Mouse (Mus musculus) heart, postnatal 25 days (tissue): ENCODE results near the gene Kcnmb3. TPM values are rescaled to one million over a fixed set of nuclear protein-coding genes. Genes with fewer than 3 reads are reported as not detected.

ENCODE experiments used
- DNase-seq: peaks from one replicate; pipeline ENCODE4 v3.0.0; 2022; ENCODE audit warnings: low spot score
- intact Hi-C: fragments of 180-260 bp; cut with DNase I; formaldehyde crosslinking; loops from one replicate; pipeline ENCODE4 v1.15.1; 2025
- total RNA-seq, 2 experiments: library from RNA; stranded (reverse); gene quantifications; 2 replicates each; pipeline ENCODE4 v1.2.3; 2021

Gene Kcnmb3
- total RNA-seq, 2 experiments from 2014 or later = 0.29 TPM; not detected in 1

GRCm38 (mm10) chr3:32495856-32496710, 4.1 kb upstream of the Kcnmb3 start:
- no peak for DNase-seq
- intact Hi-C loops = no loop called here

- intact Hi-C loops = no loop called here
- no peak for DNase-seq
Observed at GRCm38 (mm10) chr3:32495088-32495770, 3.2 kb upstream of the Kcnmb3 start.

- no peak for DNase-seq
- intact Hi-C loops = loop anchor here (5.0 kb wide), 1 partner anchor 62 kb away; no protein-coding TSS in a partner anchor
Observed at GRCm38 (mm10) chr3:32494387-32495087, 2.5 kb upstream of the Kcnmb3 start.

- intact Hi-C loops = loop anchor here (5.0 kb wide), 1 partner anchor 59 kb away; no protein-coding TSS in a partner anchor
- no peak for DNase-seq
Observed at GRCm38 (mm10) chr3:32490928-32491315, 1.1 kb downstream of the Kcnmb3 start.

- DNase-seq = no peak
- intact Hi-C loops = loop anchor here (5.0 kb wide), 1 partner anchor 58 kb away; no protein-coding TSS in a partner anchor
Observed at GRCm38 (mm10) chr3:32490076-32490927, 1.7 kb downstream of the Kcnmb3 start.

GRCm38 (mm10) chr3:32488172-32488571, 3.9 kb downstream of the Kcnmb3 start:
- DNase-seq = no peak

GRCm38 (mm10) chr3:32486543-32486942, 5.5 kb downstream of the Kcnmb3 start:
- DNase-seq = no peak
- intact Hi-C loops = no loop called here

More at GRCm38 (mm10) chr3:32488172-32488571, 3.9 kb downstream of the Kcnmb3 start:
- intact Hi-C loops = no loop called here

- intact Hi-C loops = no loop called here
Observed at GRCm38 (mm10) chr3:32483035-32483434, 9.0 kb downstream of the Kcnmb3 start.

GRCm38 (mm10) chr3:32479961-32480360, 12.1 kb downstream of the Kcnmb3 start:
- intact Hi-C loops = no loop called here
- no peak for DNase-seq

More at GRCm38 (mm10) chr3:32483035-32483434, 9.0 kb downstream of the Kcnmb3 start:
- DNase-seq = no peak

- intact Hi-C loops = loop anchor here (5.0 kb wide), 1 partner anchor 34 kb away; no protein-coding TSS in a partner anchor
- no peak for DNase-seq
Observed at GRCm38 (mm10) chr3:32473184-32473583, 18.8 kb downstream of the Kcnmb3 start.

GRCm38 (mm10) chr3:32472191-32472900, 19.7 kb downstream of the Kcnmb3 start:
- DNase-seq = peak; percentile 14
- intact Hi-C loops = loop anchor here (5.0 kb wide), 1 partner anchor 35 kb away; no protein-coding TSS in a partner anchor

- intact Hi-C loops = loop anchor here (5.0 kb wide), 1 partner anchor 36 kb away; no protein-coding TSS in a partner anchor
- no peak for DNase-seq
Observed at GRCm38 (mm10) chr3:32471098-32471497, 20.9 kb downstream of the Kcnmb3 start.

- DNase-seq = no peak
- intact Hi-C loops = loop anchor here (5.0 kb wide), 1 partner anchor 37 kb away; no protein-coding TSS in a partner anchor
Observed at GRCm38 (mm10) chr3:32470449-32470848, 21.6 kb downstream of the Kcnmb3 start.

- no peak for DNase-seq
- intact Hi-C loops = no loop called here
Observed at GRCm38 (mm10) chr3:32468411-32468810, 23.6 kb downstream of the Kcnmb3 start.

- no peak for DNase-seq
- intact Hi-C loops = no loop called here
Observed at GRCm38 (mm10) chr3:32467321-32467720, 24.7 kb downstream of the Kcnmb3 start.

- DNase-seq = no peak
Observed at GRCm38 (mm10) chr3:32459777-32460176, 32.3 kb downstream of the Kcnmb3 start.

GRCm38 (mm10) chr3:32454329-32455021, 37.6 kb downstream of the Kcnmb3 start:
- intact Hi-C loops = loop anchor here (5.0 kb wide), 2 partner anchors 57 to 117 kb away; partner anchors contain the start of gene Pik3ca

More at GRCm38 (mm10) chr3:32459777-32460176, 32.3 kb downstream of the Kcnmb3 start:
- intact Hi-C loops = loop anchor here (2.0 kb wide), 1 partner anchor 49 kb away; no protein-coding TSS in a partner anchor

GRCm38 (mm10) chr3:32441710-32442109, 50.3 kb downstream of the Kcnmb3 start:
- intact Hi-C loops = no loop called here
- no peak for DNase-seq

More at GRCm38 (mm10) chr3:32454329-32455021, 37.6 kb downstream of the Kcnmb3 start:
- DNase-seq = no peak
